Mouse (Mus musculus): ENCODE measurements around the gene Slc6a16.

DNA sequence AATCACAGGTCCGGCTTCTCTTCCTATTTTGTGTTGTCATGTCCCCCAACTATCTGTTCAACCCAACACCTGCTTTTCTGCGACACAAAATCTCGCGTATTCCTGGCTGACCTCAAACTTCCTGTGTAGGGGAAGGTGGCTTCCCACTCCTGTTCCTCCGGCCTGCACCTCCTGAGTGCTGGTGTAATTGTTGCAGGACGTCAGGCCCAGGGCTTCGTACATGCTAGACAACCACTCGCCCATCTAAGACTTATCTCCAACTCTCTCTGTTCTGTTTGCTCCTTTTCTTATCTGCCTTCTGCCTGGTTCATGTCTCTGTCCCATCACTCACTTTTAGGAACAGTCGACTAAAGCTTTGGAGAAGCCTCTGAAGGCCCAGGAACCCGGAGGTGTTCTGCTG, 29.8 kb upstream of the Slc6a16 start:
- TF ChIP-seq ZC3H11A (IDR thresholded peaks at IDR 0.05; ENCODE audit: borderline replicate concordance, low read depth, low read length) (no peak), HCFC1 (IDR thresholded peaks at IDR 0.05; ENCODE audit: borderline replicate concordance, insufficient read depth, low read length) (no peak), ZNF384 (IDR thresholded peaks at IDR 0.05; ENCODE audit: low read depth, low read length) (no peak), CHD2 (IDR thresholded peaks at IDR 0.05; ENCODE audit: low read depth, low read length) (no peak)

Data from ES-E14 (cell line).